27 mouse cellular contexts compared by ENCODE assay signal in genomic region chr4:83253679-83254078, GRCm38 (mm10).
"Had no signal": no experiment of that assay in that cellular context is flagged by ENCODE, and none has a peak within 500 bp of the region (broad histone marks: within the 10 kb centered on the region; RNA-seq: fewer than 3 reads in every experiment).

No protein-coding gene starts in this region.

- H3K9ac ChIP-seq: embryonic facial prominence, embryonic 12.5 days; embryonic facial prominence, embryonic 13.5 days; embryonic facial prominence, embryonic 15.5 days; forebrain, embryonic 12.5 days; forebrain, embryonic 13.5 days; forebrain, embryonic 15.5 days; forebrain, postnatal 0 days had no signal

- H3K4me2 ChIP-seq: embryonic facial prominence, embryonic 12.5 days; embryonic facial prominence, embryonic 13.5 days; embryonic facial prominence, embryonic 15.5 days; forebrain, embryonic 12.5 days; forebrain, embryonic 13.5 days; forebrain, embryonic 15.5 days had no signal

- ATAC-seq: forebrain, embryonic 13.5 days; forebrain, embryonic 14.5 days; forebrain, embryonic 15.5 days; forebrain, embryonic 16.5 days; forebrain, postnatal 0 days had no signal

- H3K9me3 ChIP-seq: embryonic facial prominence, embryonic 10.5 days; embryonic facial prominence, embryonic 12.5 days; embryonic facial prominence, embryonic 13.5 days; embryonic facial prominence, embryonic 15.5 days; forebrain, embryonic 10.5 days; forebrain, embryonic 12.5 days; forebrain, embryonic 13.5 days; forebrain, embryonic 15.5 days; heart, embryonic 10.5 days had no signal

- H3K36me3 ChIP-seq: embryonic facial prominence, embryonic 10.5 days; embryonic facial prominence, embryonic 12.5 days; embryonic facial prominence, embryonic 13.5 days; embryonic facial prominence, embryonic 15.5 days; forebrain, embryonic 10.5 days; forebrain, embryonic 12.5 days; forebrain, embryonic 15.5 days; heart, embryonic 10.5 days had no signal

- H3K4me1 ChIP-seq: embryonic facial prominence, embryonic 13.5 days; embryonic facial prominence, embryonic 15.5 days; forebrain, embryonic 12.5 days; forebrain, embryonic 15.5 days; heart, embryonic 10.5 days had no signal

- H3K27me3 ChIP-seq: embryonic facial prominence, embryonic 13.5 days; embryonic facial prominence, embryonic 15.5 days; forebrain, embryonic 12.5 days; forebrain, embryonic 13.5 days; forebrain, embryonic 15.5 days had no signal

- H3K27ac ChIP-seq: embryonic facial prominence, embryonic 10.5 days; embryonic facial prominence, embryonic 12.5 days; embryonic facial prominence, embryonic 13.5 days; embryonic facial prominence, embryonic 15.5 days; forebrain, embryonic 10.5 days; forebrain, embryonic 12.5 days; forebrain, embryonic 13.5 days; forebrain, embryonic 15.5 days; gastrocnemius, adult 2 months; heart, adult 2 months; heart, embryonic 10.5 days had no signal

- H3K4me3 ChIP-seq: embryonic facial prominence, embryonic 10.5 days; embryonic facial prominence, embryonic 12.5 days; embryonic facial prominence, embryonic 13.5 days; embryonic facial prominence, embryonic 15.5 days; erythroblast, embryonic 14.5 days; forebrain, embryonic 10.5 days; forebrain, embryonic 12.5 days; forebrain, embryonic 13.5 days; forebrain, embryonic 15.5 days; gastrocnemius, adult 2 months; heart, adult 2 months; heart, embryonic 10.5 days had no signal

- DNase-seq: cerebellum, adult 9-11 months; cerebellum, postnatal 10 days; cerebellum, postnatal 14 days; cerebellum, postnatal 25 days; cerebellum, postnatal 36 days; embryo, embryonic 11 days; forebrain, postnatal 0 days; gastrocnemius, adult 2 months; gastrocnemius, postnatal 10 days; gastrocnemius, postnatal 14 days; gastrocnemius, postnatal 25 days; gastrocnemius, postnatal 36 days; heart, adult 11 months; heart, adult 18-20 months; heart, adult 2 months had no signal
